Mouse (Mus musculus) megakaryocyte-erythroid progenitor cell, adult 5-6 weeks (primary cell): Measurements from ENCODE around the gene Usp3. TPM values are rescaled to one million over a fixed set of nuclear protein-coding genes. Genes with fewer than 3 reads are reported as not detected.

Source experiments
- ATAC-seq: replicated peaks from 2 replicates; pipeline ENCODE4 v1.8.0; 2016; ENCODE audit warnings: mild to moderate bottlenecking, inconsistent platforms; ENCODE audit not compliant: severe bottlenecking, poor library complexity, low FRiP score, low TSS enrichment
- total RNA-seq, 2 experiments: library from RNA; stranded (forward) in 1 of 2; stranded (reverse) in 1 of 2; fragments of 200-1000, 215-1000 nt in 1 of 2; fragments of >200 nt in 1 of 2; fragmentation: Nextera tagmentation in 1 of 2; gene quantifications; 2 replicates each; pipeline ENCODE4 v1.2.3; 2014 to 2017

Gene Usp3
- total RNA-seq, 2 experiments from 2014 or later: 29.6 to 39.0 TPM

DNA sequence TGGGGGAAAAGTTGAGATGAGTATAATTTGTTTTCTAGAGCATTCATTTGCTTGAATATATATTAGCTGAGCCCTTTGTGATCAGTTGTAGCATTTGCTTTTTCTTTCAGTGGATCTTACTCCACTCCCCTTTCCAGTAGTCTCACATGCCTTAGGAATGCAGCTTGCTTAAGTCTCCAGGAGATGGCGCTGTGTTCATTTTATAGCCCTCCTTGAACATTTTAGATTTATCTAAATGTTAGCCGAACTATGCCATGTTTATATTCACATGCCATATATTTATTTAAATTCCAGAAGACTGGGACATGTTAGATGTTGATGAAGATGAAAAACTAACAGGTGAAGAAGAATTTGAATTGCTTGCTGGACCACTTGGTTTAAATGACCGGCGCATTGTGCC, 127.9 kb downstream of the Usp3 start:
- peak; percentile 55; the same call in 1 of the 2 replicates for ATAC-seq

Other genes starting within 250 kb of the Usp3 start
- 91.0 and 97.4 TPM in 2 replicates for gene Herc1, start 242.7 kb downstream of the Usp3 start, total RNA-seq (2014; fragmentation: Nextera tagmentation)
- gene Herc1, start 242.7 kb downstream of the Usp3 start, total RNA-seq (2017): 96.9 and 106 TPM in 2 replicates
- 0.63 TPM in 1 of 2 replicates, not detected in the other for gene Fbxl22, start 78.5 kb downstream of the Usp3 start, total RNA-seq (2014; fragmentation: Nextera tagmentation)
- 0.89 and 1.2 TPM in 2 replicates for gene Fbxl22, start 78.5 kb downstream of the Usp3 start, total RNA-seq (2017)
- not detected in 2 replicates for gene Car12, start 120.5 kb upstream of the Usp3 start, total RNA-seq (2014; fragmentation: Nextera tagmentation)
- gene Car12, start 120.5 kb upstream of the Usp3 start, total RNA-seq (2017): 1.1 TPM in 1 of 2 replicates, not detected in the other
- gene Aph1b, start 202.3 kb upstream of the Usp3 start, total RNA-seq (2014; fragmentation: Nextera tagmentation): 0.17 TPM in 1 of 2 replicates, not detected in the other
- gene Aph1b, start 202.3 kb upstream of the Usp3 start, total RNA-seq (2017): 0.53 TPM in 1 of 2 replicates, not detected in the other
- gene Gm10647, start 203.9 kb upstream of the Usp3 start, total RNA-seq (2014; fragmentation: Nextera tagmentation): not detected in 2 replicates
- not detected in 2 replicates for gene Gm10647, start 203.9 kb upstream of the Usp3 start, total RNA-seq (2017)
- 1.8 TPM in 1 of 2 replicates, not detected in the other for gene Aph1c, start 241.6 kb upstream of the Usp3 start, total RNA-seq (2014; fragmentation: Nextera tagmentation)
- gene Aph1c, start 241.6 kb upstream of the Usp3 start, total RNA-seq (2017): 0.50 and 0.80 TPM in 2 replicates